Mouse (Mus musculus) midbrain, embryonic 11.5 days (tissue): Measurements from ENCODE around the gene Tusc1. TPM values are rescaled to one million over a fixed set of nuclear protein-coding genes. Genes with fewer than 3 reads are reported as not detected.

ENCODE experiments used
- ATAC-seq: fragments of 200-750 bp; cut with Nextera tagmentation; 2 replicates; pipeline ENCODE4 v1.8.0; 2017; ENCODE audit warnings: moderate TSS enrichment, moderate library complexity; ENCODE audit not compliant: low FRiP score
- DNase-seq: peaks from one replicate; pipeline ENCODE4 v3.0.0; 2015; ENCODE audit warnings: low spot score; ENCODE audit errors: missing footprints
- H3K27ac ChIP-seq: fragments of 300-500 bp; sonication (generic); 2 replicates; pipeline ENCODE4 v1.5.1; 2014; ENCODE audit warnings: low read depth, low read length
- H3K27me3 ChIP-seq: fragments of 300-500 bp; sonication (generic); 2 replicates; pipeline ENCODE4 v1.6.1; 2014; ENCODE audit warnings: mild to moderate bottlenecking, low read length, moderate library complexity, mixed read lengths; ENCODE audit not compliant: control insufficient read depth, insufficient read depth
- H3K36me3 ChIP-seq: fragments of 300-500 bp; sonication (generic); 2 replicates; pipeline ENCODE4 v1.6.1; 2014; ENCODE audit warnings: mild to moderate bottlenecking, low read length, moderate library complexity, mixed read lengths; ENCODE audit not compliant: control insufficient read depth, insufficient read depth
- H3K4me1 ChIP-seq: fragments of 300-500 bp; sonication (generic); 2 replicates; pipeline ENCODE4 v1.6.1; 2014; ENCODE audit warnings: low read length; ENCODE audit not compliant: control insufficient read depth, insufficient read depth
- H3K4me2 ChIP-seq: fragments of 300-500 bp; sonication (generic); 2 replicates; pipeline ENCODE4 v1.6.1; 2014; ENCODE audit warnings: mild to moderate bottlenecking, moderate library complexity
- H3K4me3 ChIP-seq: fragments of 300-500 bp; sonication (generic); 2 replicates; pipeline ENCODE4 v1.5.1; 2014; ENCODE audit warnings: low read depth, low read length
- H3K9ac ChIP-seq: fragments of 300-500 bp; sonication (generic); 2 replicates; pipeline ENCODE4 v1.6.1; 2014; ENCODE audit warnings: low read length
- H3K9me3 ChIP-seq: fragments of 300-500 bp; sonication (generic); 2 replicates; pipeline ENCODE4 v1.6.1; 2016; ENCODE audit warnings: low read length; ENCODE audit not compliant: control insufficient read depth
- WGBS: fragments of 180-500 bp; shearing (Covaris S2); extraction: QIAGEN DNeasy Blood & Tissue Kit; methylation state at CpG from one replicate; pipeline ENCODE4 v1.1.7; 2014; 5-methylcytosine and 5-hydroxymethylcytosine counted together
- polyA plus RNA-seq: library from polyadenylated mRNA; unstranded; fragments of >200 nt; fragmentation: Nextera tagmentation; extraction: Ambion mirVana; gene quantifications from 2 replicates; pipeline ENCODE4 v1.2.1, GENCODE M21; 2014

Tusc1 gene
- 7.1 and 7.5 TPM in 2 replicates for polyA plus RNA-seq

DNA sequence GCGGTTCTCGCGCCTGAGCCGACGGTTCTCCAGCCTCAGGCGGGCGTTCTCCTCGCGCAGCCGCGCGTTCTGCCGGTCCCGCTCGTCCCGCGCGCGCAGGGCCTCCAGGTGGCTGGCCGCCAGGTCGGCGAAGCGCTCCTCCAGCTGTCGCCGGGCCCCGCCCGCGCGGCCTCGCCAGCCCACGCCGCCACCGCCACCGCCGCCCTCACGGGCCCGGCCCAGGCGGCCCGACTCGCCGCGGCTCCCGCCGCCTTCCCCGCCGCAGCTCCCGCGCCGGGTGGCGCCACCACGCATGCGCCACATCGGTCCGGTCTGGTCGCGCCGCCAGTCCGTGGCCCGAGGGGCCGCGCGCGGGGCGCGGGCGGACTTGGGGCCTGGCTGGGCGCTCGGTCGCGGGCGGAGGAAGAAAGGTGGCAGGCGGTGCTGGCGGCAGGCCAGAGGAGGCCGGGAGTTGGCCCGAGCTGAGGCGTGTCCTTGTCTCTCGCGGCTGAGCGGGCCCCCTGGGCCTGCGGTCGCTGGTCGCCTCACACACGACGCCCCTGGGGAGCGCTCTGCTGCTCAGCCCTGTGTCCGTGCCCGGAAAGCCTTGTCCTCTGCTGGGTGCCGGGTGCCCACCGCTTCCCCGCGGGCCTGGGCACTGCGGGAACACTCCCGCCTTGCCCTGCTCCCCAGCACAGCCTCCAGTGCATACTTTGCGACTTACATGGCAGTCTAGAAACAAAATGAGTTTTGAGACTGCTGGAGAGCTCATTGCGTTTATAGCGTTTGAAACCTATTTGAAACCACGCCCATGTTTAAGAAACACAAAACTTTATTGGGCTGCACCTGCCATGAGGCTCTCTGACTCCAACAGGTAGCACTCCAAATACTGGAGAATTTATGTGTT lies at the start of gene Tusc1:
Tusc1 (minus strand) TSS at position 394 of the 886 bp plus-strand sequence.
- peak; percentile 96 for DNase-seq
- H3K4me1 ChIP-seq = no peaks in the 10 kb centered on the region
- under 1% methylated on average over 50 of the region's 97 CpGs for WGBS
- H3K9ac ChIP-seq = peak within 1 kb of the TSS; percentile 90
- H3K27ac ChIP-seq = peak within 1 kb of the TSS; percentile 86
- ATAC-seq = peak; percentile 92
- H3K27me3 ChIP-seq = no peaks in the 10 kb centered on the region
- peak within 1 kb of the TSS; percentile 64 for H3K4me3 ChIP-seq
- no peaks in the 10 kb centered on the region for H3K9me3 ChIP-seq
- H3K36me3 ChIP-seq = no peaks in the 10 kb centered on the region
- peak within 1 kb of the TSS; percentile 80 for H3K4me2 ChIP-seq

GRCm38 (mm10) chr4:93352930-93353329 lies 17.6 kb upstream of the Tusc1 start:
- WGBS = 75% methylated on average over 2 of the region's 2 CpGs
- Histone ChIP-seq H3K36me3 (no peaks in the 10 kb centered on the region), H3K4me3 (no peak overlapping the region), H3K9me3 (no peaks in the 10 kb centered on the region), H3K4me1 (no peaks in the 10 kb centered on the region), H3K4me2 (no peak overlapping the region), H3K27ac (no peak overlapping the region), H3K9ac (no peak overlapping the region), H3K27me3 (no peaks in the 10 kb centered on the region)
- ATAC-seq = no peak
- DNase-seq = no peak

GRCm38 (mm10) chr4:93344357-93344756 lies 9.0 kb upstream of the Tusc1 start:
- no peak overlapping the region for H3K9ac ChIP-seq
- ATAC-seq (no peak), DNase-seq (no peak)
- H3K9me3 ChIP-seq = no peaks in the 10 kb centered on the region
- H3K4me1 ChIP-seq = no peaks in the 10 kb centered on the region
- no peak overlapping the region for H3K4me3 ChIP-seq
- H3K4me2 ChIP-seq = no peak overlapping the region
- 93% methylated on average over 2 of the region's 2 CpGs for WGBS
- no peak overlapping the region for H3K27ac ChIP-seq
- no peaks in the 10 kb centered on the region for H3K27me3 ChIP-seq
- H3K36me3 ChIP-seq = no peaks in the 10 kb centered on the region

DNA sequence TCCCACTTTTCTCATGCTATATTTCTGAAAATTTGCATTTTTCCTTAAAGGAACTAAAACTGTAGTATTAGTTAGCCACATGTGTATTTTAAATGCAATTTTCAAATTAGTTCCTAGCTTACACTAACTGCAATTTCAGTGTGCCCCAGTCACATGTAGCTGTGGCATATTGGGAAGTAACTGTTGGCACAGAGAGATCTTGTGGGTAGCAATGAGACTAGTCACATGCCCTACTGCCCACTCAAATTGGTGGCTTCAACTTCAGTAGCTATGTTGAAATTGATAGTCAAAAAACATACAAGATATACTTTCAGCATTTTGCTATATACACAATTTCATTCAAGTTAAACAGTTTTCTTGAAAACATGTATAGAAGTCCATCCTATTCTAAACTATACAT lies 6.3 kb upstream of the Tusc1 start:
- no peak overlapping the region for H3K27ac ChIP-seq
- H3K4me3 ChIP-seq = no peak overlapping the region
- DNase-seq (no peak), ATAC-seq (no peak)
- no peak overlapping the region for H3K4me2 ChIP-seq
- no peaks in the 10 kb centered on the region for H3K27me3 ChIP-seq
- no peaks in the 10 kb centered on the region for H3K9me3 ChIP-seq
- H3K36me3 ChIP-seq = no peaks in the 10 kb centered on the region
- H3K9ac ChIP-seq = no peak overlapping the region
- H3K4me1 ChIP-seq = no peaks in the 10 kb centered on the region

DNA sequence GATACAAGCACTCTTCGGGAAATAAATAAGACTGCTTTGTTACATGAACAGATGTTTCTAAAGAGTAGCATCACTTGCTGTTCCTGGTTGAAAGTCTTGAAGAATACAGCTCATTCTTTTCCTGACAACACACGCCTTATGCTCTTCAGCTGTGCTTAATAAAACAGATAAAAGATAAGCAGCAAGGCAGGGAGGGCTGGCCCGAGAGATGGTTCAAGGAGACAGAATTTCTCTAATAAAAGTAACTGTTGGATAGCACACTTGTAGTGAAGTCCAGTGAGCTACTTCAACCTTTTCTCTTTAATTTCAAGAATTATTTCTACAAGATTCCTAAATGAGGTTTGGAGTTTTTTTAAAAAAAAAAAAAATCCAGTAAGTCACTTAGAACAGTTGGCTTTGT lies 2.7 kb upstream of the Tusc1 start:
- no peak for DNase-seq
- Histone ChIP-seq H3K4me2 (no peak overlapping the region), H3K4me3 (no peak overlapping the region), H3K36me3 (no peaks in the 10 kb centered on the region), H3K27me3 (no peaks in the 10 kb centered on the region), H3K27ac (no peak overlapping the region), H3K9ac (no peak overlapping the region), H3K4me1 (no peaks in the 10 kb centered on the region), H3K9me3 (no peaks in the 10 kb centered on the region)
- ATAC-seq = no peak
- WGBS = 84% methylated on average over 3 of the region's 3 CpGs

DNA sequence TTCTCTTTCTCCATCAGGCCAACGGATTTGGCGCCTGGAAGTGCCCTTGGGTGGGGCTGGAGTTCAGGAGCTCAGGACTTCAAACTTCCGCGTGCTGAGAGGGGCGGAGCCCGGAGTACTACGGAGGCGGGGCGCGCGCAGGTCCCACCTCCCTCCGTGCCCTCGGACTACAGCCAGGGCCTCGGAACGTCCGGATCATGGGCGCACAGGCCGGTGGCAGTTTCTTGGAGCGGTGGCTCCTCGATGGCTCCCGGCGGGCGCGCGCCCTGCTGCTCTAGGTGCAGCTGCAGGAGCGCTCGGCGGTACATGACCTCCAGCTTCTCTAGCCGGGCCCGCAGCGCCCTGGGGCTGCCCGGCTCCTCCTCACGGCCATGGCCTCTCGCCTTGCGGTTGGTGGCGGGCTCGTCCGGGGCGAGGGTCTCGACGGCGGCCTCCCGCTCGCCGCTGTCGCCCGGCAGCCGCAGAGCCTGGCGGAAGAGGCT lies 634 bp downstream of the Tusc1 start:
- WGBS = under 1% methylated on average over 40 of the region's 49 CpGs
- peak overlapping the region; percentile 90 for H3K9ac ChIP-seq
- peak overlapping the region; percentile 64 for H3K4me3 ChIP-seq
- no peaks in the 10 kb centered on the region for H3K27me3 ChIP-seq
- H3K4me2 ChIP-seq = peak overlapping the region; percentile 80
- peak; percentile 92 for ATAC-seq
- no peaks in the 10 kb centered on the region for H3K4me1 ChIP-seq
- peak overlapping the region; percentile 86 for H3K27ac ChIP-seq
- DNase-seq = peak; percentile 97
- H3K9me3 ChIP-seq = no peaks in the 10 kb centered on the region
- no peaks in the 10 kb centered on the region for H3K36me3 ChIP-seq

GRCm38 (mm10) chr4:93307486-93307885 lies 27.8 kb downstream of the Tusc1 start:
- DNase-seq (no peak), ATAC-seq (no peak)
- Histone ChIP-seq H3K4me2 (no peak overlapping the region), H3K9ac (no peak overlapping the region), H3K4me1 (no peaks in the 10 kb centered on the region), H3K4me3 (no peak overlapping the region), H3K9me3 (no peaks in the 10 kb centered on the region), H3K27me3 (no peaks in the 10 kb centered on the region), H3K27ac (no peak overlapping the region), H3K36me3 (no peaks in the 10 kb centered on the region)
- 86% methylated on average over 3 of the region's 3 CpGs for WGBS

DNA sequence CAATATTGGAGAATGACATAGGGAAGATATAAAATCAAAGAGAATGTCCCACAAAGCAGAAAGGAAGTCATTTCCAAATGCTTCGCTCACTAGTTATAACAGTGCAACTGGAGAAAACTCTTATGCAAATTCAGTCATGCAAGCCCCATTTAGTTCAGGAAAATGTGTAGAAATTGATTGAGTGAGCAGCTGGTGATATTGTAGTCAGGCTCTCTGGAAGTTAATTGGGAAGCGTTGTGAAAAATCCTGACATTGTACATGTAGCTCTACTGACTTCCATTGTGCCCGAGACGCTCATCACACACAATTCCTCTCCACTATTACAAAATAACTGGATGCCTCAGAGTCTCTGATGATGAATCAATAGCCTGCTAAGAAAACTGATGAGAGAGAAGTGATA lies 49.2 kb downstream of the Tusc1 start:
- ATAC-seq = no peak
- WGBS = 84% methylated on average over 4 of the region's 4 CpGs
- DNase-seq = no peak

More for the DNA sequence above, 49.2 kb downstream of the Tusc1 start:
- Histone ChIP-seq H3K4me3 (no peak overlapping the region), H3K4me1 (no peaks in the 10 kb centered on the region), H3K9ac (no peak overlapping the region), H3K27me3 (no peaks in the 10 kb centered on the region), H3K27ac (no peak overlapping the region), H3K36me3 (no peaks in the 10 kb centered on the region), H3K9me3 (no peaks in the 10 kb centered on the region), H3K4me2 (no peak overlapping the region)
